Comparison of ENCODE assay signal across 18 mouse cellular contexts in the genomic region with DNA sequence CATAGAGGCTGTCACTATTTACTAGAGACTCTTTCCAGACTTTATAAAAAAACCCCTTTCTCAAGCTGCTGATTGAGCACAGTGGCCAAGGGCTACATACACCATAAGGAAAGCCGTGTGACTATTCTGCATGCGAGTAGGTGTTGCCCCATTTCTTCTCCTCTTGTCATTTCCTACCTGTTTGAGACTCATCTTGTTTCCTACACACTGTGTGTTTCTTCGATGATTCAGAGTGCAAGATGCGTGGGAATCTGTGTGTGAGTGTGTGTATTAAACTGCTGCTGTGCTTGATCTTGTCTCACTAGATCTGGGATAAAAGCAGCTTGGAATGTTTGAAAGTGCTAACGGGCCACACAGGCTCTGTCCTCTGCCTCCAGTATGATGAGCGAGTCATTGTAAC.
DNase-seq lines count a peak whose midpoint lies in the region; ATAC-seq lines count a peak whose summit lies in the region.
"Had no signal": no experiment of that assay in that cellular context is flagged by ENCODE, and none has a peak within 500 bp of the region (broad histone marks: within the 10 kb centered on the region; RNA-seq: fewer than 3 reads in every experiment).

No protein-coding gene starts in this region.

- peak; percentile 54 for ATAC-seq in inflammation-experienced regulatory T-cells, adult 6 months
- ATAC-seq: CD4-positive, CD25-positive, alpha-beta regulatory T cell, adult 4 months; forebrain, embryonic 13.5 days; forebrain, postnatal 0 days had no signal

- peak; percentile 33 to 56 for DNase-seq in frontal cortex, adult 2 months (ENCODE audit: extremely low spot score in 1 of 2, low spot score in 1 of 2)
- DNase-seq in frontal cortex, postnatal 25 days (ENCODE audit: low spot score in 2 of 2): no peak
- peak; percentile 51 for DNase-seq in right cerebral cortex, adult 18-20 months
- no peak for DNase-seq in right cerebral cortex, postnatal 25 days
- no peak for DNase-seq in spleen, adult 12 weeks (ENCODE audit: low spot score)
- DNase-seq: adrenal gland, adult 2 months; adrenal gland, postnatal 14 days; cerebellum, adult 11-12 months; cerebellum, adult 8-10 months; cerebellum, postnatal 10 days; cerebellum, postnatal 36 days; embryo, embryonic 11 days; forebrain, postnatal 0 days; gastrocnemius, postnatal 25 days; heart, adult 2 months had no signal

Comparison
In these comparisons a context has a peak if more than half of its experiments do, and no peak if none do; other contexts are left out.
1. DNase-seq: peak in frontal cortex, adult 2 months (2 of 2) and right cerebral cortex, adult 18-20 months (single experiment); none in frontal cortex, postnatal 25 days (0 of 2), right cerebral cortex, postnatal 25 days (single experiment) and spleen, adult 12 weeks (single experiment).